Mouse (Mus musculus) kidney, postnatal 10 days (tissue): ENCODE data around the gene Tbc1d30.

Experiments
- DNase-seq: peaks from one replicate; pipeline ENCODE4 v3.0.0; 2021; ENCODE audit warnings: mixed read lengths

Gene Tbc1d30

DNA sequence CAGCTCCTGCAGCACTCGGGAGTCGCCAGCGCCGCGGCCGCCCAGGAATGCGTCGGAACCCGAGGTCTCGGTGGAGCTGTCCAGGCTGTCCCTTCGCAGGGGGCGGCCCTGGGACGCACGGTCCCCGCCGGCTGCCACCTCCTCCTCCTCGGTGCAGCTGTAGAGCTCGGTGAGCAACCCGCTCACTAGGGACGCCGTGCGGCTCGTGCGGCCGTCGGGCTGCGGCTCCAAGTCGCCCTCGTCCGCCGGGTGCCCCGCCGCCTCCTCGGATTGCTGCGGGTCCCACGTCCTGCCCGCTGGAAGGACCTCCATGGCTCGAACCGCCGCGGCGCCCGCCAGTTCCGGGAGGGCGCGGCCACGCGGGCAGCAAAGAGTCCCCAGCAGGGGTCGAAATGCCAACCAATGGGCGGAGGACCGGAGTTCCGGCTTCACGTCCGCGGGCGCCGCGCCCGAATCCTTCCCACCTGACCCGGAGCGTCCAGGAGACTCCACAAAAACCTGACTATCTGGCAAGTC, at the start of gene Tbc1d30:
Tbc1d30 (minus strand) TSS at position 213 of the 516 bp plus-strand sequence.
- peak; percentile 72 for DNase-seq

DNA sequence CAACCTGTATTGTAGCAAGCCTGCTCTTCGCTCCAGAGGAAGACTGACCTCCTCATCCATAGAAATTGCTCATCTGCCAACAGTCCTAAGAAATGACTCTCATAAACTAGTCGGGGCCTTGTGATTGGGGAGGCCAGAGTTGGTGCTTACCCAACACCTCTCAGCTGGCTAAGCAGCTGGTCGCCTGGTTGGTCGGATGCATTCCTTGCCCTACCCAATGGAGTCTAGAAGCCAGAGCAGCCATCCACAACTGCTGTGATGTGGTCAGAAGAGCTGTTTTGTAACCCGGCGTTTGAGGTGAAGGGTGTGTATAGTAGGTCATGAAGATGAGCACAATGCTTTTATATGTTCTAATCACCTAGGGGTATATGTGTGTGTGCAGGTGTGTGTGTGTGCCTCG, 47.5 kb upstream of the Tbc1d30 start:
- DNase-seq: no peak

DNA sequence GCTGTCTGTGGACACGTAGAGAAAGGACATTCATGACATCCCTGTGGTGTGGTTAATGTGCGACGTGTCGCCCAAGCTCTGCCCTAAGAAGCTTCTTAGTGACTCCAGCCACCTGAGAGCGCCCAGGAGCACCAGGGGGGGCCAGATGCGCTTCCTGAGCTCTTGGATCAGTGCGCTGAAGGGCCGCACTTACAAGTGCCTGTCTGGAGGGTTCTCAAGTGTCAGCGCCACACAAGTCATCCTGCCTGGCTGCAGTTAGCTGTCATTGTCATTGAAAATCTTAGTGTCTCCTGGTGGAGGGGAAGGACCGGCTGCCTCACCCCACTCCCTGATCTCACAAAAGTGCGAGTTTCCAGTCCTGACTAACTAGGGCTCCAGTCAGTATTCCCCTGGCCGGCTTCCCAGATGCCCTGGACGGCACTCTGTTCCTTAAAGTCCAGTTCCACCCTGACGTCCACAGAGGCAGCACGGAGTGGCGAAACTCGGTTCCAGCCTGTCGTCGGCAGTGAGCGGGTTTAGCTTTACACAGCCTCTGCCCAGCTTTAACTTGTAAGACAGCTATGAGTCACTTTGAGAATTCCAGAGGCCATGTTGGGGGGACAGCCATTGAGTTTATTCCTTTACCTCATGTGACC, 44.6 kb upstream of the Tbc1d30 start:
- DNase-seq: no peak

DNA sequence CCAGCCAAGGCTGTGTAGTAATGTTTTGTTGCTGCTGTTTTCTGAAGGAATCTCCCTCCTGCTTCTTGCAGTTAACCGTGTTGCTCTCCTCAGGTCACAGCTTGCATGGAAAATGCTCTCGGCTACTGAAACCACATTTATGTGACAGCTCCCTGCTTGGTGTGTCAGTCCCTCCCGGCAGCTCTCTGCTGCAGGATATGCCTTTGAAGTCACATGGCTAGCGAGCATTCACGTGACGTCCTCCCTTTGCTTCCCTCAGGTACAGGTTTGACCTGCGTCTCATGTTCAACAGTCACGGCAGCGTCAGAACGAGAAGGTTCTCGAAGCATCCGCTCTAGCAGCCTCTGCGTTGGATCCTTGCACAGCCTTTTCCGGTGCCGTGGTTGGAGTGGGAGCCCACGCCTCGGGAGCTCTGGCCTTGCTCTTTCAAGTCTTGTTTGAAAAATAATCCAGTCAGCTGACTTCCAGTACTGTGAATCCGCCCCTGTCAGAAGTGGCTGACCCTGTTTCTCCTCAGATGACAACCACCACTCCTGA, 43.8 kb upstream of the Tbc1d30 start:
- no peak for DNase-seq

DNA sequence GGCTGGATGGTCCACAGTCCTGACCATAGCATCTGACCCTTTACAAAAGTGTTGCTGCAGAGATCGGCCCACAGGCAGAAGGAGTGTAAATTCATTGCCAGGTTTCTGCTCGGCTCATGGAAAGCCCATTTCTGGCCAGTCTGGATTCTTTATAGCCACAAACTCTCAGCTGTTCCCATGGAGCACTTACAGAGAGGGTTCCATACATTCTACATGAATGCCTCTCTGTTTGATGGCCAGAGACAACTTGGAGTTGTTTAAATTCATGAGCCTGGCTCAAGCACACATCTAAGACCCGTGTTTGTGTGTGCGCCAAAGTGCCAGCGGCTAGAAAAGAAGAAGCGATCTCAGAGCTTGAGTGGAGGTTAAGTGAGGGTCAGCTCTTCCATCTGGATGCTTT, 43.2 kb upstream of the Tbc1d30 start:
- DNase-seq: no peak

DNA sequence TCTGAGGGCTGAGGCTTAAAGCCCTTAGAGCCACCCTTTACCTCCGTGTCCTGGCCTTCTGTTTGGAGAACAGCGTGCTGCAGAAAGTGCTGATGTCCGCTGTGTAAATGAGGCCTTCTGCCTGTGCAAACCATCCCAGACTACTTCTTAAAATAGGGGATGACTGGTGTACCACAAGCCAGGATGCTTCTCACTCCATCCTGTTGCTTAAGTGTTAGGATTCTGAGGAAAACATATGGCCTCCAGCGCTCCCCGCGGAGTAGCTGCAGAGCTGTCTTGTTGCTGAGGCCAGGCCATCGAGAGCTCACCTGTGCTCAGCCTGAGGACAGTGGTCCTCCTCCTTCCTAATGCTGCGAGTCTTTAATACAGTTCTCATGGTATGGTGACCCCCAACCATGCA, 40.8 kb upstream of the Tbc1d30 start:
- DNase-seq: no peak

DNA sequence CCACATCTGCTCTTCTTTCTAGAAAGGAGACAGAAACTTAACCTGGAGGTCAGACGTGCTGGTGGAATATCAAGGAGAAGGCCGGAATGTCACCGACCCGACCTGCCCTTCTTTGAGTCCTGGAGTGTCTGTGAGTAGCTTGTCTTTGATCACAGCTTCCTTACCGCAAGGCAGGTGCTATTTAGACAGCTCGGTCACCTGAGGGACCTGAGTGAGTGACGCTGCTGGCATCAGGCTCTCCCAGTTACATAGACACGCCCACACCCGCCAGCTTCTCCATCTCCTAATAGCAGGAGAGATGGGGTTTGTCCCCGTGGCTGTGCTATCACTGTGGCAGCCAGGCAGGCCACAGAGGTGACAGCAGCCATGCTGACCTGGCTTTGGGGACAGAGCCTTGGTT, 39.5 kb upstream of the Tbc1d30 start:
- DNase-seq: no peak

DNA sequence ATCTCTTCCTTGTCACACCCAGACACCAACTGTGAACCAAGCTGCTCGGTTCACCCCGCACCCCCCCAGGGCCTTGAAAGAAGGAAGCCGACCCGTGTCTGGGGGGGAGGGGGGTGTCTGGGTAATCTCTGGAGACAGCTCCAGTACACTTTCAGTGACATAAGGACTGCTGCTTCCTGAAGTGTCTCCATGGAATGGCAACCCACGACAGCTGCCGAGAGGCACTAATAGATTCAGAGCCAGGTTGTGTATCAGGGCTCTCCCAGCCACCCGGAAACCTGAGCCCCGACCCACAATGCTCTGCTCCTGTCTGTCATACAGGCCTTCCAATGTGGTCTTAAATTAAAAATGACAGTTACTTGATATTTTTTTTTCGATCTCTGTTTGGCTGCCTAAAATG, 35.3 kb upstream of the Tbc1d30 start:
- DNase-seq: no peak

DNA sequence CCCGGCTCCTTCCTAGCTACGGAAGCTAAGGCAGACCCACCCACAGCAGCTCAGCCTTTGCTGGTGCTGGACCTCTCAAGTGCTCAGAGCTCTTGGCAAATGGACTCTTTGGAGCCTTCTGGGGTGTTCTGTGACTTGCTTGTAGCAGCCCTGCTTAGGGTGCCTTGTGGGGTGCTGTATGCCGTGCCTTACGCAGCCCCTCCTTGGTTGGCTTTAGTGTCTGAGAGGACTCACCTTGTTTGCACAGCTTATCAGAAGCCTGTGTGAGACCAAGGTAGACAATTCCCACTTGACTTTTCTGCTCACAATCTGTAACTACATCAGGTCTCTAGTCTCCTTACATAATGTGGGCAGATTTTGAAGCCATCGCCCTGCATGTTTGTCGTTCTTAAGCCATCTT, 34.6 kb upstream of the Tbc1d30 start:
- no peak for DNase-seq

DNA sequence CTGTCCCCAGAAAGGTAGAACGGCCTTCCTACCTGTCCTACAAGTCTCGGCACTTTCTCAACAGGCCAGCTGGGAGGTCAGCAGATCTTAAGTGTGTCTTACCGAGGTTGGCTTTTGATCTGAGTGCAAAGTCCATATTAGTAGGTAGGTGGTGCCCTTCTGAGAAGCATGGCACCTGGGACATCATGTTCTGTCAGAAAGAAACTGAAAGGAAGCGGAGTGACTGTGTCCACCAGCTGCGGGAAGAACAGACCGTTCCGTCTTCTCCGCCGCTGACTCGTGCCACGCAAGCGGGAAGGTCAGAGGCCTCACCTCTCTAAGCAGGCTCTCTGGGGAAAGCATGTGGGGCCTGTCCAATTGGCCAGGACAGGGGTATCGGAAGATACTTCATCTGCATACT, 33.6 kb upstream of the Tbc1d30 start:
- DNase-seq: no peak

DNA sequence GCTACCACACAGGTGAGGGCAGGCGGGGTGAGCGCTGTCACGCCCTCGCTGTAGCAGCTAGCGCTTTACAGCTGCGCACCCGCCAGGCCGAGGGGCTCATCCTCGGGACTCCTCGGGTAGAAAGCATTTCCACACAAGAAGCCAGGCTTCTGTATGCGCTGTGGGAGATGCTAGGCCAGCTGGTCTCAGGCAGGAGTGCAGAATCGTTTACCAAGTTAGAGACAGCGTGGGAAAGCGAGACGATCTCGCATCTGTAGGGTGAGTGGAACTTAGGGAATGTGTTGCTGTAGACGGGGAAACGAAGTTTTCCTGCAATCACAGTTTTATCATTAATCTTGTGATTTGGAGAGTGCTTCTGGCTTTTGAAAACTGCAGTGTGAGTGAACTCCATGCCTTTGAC, 30.2 kb upstream of the Tbc1d30 start:
- no peak for DNase-seq

DNA sequence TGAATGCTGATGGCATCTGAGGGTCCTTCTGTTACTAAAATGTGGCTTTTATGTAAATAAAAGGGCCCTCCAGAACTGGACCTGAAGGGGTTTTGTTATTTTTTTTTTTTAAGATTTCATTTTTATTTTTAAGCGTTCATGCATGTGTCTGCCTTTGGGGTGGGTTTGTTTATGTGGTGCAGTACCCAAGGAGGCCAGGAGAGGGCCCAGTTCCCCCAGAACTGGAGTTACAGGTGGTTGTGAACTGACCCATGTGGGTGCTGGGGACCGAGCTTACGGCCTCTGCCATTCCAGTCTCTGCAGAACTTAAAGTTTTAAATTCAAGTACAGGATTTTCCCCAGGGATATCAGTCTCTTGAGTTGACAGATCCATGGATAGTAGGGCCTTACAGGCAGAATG, 28.3 kb upstream of the Tbc1d30 start:
- DNase-seq: no peak

DNA sequence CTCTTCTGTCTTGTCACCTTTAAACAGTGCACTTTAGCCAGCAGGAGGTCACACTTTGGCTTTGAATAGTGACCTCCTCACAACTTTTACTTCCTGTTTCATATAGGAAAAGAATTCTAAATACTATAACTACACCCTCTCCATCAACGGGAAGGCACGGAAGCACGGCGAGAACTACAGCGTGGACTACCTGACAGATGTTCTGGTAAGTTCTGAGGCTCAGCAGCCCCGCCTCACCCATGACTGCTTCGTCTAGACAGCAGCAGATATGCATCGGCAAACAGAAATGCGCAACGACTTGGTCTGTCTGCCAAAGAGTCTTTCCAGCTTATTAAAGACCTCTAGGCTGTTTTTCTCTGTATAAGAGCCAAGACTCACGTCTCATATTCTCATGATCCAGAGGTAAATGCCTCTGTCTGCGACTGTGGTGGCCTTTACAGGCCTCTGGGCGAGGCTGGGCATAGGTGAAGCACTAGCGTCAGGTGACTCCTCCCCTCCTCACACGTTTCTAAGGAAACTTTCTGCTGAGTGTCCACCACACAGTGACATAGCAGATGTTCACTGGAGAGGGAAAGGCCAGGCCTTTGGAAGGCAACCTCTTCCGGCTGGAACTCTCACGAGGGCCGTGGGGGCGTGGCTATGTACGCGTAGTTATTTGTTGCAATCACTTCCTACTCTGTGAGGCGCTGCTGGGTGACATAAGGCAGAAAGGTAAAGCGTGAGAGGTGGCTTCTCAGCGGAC, 25.6 kb upstream of the Tbc1d30 start:
- DNase-seq: peak; percentile 22

DNA sequence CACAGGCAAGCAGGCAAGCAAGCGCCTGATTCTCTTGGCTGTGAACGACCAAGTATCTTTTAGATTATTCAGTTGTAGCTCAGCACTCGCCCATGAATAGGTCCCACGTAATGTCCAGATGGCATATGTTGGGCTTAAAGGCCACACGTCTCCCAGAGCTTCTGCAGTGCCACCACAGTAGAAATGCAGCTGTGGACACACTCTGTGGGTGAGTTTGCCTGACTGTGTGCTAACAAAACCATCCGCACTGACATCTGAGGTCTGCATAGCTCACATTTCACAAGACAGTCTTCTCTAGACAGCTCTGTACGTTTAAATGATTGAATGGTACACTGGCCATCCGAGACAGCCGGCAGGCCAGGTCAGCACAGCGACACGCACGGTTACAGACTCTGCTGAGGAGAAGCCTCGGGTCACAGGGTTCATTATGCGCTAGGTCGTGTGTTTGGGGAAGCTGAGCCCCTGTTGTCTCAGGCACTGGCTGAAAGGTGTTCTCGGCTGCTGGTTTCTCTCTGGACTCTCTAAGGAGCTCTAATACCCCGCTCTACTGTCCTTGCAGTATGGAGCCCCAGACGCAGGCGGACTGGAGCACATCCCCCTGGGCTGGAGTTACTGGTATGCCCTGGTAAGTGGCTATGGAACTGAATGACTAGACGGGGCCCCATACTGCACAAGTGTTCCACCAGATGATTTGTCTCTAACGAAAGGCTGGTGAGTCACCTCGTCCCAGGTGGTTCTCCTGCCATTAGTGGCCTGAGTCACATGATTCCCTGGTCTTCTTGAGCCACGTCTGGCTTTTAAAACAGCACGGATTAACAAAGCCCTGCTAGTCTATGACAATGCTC, 24.8 kb upstream of the Tbc1d30 start:
- DNase-seq: no peak

DNA sequence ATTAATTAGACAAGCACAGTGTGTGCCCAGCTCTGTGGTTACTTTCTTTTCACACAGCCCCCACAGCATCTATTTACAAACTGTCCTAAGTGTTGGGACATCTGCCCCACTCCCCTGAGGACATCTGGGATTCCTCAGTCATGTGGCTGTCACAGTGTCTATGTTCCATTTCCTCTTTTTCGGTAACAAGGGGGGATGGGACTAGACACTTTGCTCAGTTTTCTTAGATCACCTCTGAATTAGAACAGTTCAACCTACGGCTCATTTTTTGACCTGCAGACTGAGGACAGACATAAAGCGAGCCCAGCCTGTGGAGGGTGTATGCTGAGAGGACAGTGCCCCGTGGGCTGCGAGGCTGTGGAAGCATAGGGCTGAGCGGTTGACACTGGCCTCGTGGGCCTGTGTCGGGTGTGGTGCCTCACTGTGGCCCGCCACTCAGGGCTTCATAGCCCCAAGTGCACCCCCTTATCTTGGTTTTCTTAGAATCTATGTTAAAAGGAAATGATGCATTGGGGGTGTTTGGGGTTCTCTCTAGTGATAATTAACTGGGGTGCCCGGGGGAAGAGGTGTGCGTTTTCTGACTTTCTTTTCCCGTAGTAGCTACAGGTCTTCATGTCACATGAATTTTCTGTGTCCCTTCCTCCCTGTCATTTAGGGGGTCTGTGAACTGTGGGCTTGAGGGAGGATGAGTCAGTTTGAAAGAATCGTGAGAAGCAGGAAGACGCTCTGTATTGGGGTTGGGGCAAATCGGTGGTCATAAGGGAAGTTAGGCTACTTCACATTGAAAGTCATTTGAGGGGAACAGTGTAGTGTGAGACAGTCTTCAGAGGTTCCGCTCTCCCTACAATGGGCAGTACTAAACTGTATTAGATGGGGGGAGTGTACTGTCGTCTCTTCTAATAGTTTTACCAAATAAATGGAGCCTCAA, 23.9 kb upstream of the Tbc1d30 start:
- DNase-seq: no peak

DNA sequence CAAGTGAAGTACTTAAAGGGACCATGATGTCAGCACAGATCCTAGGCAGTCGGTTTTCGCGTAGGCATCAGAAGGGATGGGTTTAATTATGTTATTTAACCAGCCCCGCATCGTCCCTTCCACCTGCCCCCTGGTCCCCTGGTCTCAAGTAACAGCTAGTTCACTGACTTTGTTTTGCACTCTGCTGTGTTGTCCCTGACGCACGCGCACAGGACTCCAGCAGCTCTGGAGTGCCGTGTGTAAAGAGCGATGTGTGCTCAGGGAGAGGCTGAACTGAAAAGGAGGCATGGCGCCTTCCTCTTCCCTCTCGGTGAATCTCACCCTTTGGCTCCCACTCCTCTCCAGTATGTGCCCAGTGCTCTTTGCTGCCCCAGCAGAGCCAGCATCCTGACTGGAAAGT, 22.9 kb upstream of the Tbc1d30 start:
- no peak for DNase-seq

DNA sequence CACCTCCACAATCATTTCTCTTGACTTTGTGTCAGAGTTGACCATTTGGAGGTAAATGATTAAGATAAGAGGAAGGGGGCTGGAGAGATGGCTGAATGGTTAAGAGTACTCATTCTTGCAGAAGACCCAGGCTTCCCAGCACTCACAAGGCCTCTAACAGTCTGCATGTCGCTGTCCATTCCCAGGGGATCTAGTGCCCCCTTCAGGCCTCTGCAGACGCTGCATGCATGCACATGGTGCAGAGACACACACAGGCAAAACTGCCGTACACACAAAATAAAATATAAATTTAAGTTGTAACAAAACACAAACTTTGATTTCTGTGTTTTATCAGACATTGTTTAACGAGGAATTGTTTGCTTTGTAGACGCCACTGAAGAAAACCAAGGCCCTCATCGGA, 19.7 kb upstream of the Tbc1d30 start:
- DNase-seq: no peak

DNA sequence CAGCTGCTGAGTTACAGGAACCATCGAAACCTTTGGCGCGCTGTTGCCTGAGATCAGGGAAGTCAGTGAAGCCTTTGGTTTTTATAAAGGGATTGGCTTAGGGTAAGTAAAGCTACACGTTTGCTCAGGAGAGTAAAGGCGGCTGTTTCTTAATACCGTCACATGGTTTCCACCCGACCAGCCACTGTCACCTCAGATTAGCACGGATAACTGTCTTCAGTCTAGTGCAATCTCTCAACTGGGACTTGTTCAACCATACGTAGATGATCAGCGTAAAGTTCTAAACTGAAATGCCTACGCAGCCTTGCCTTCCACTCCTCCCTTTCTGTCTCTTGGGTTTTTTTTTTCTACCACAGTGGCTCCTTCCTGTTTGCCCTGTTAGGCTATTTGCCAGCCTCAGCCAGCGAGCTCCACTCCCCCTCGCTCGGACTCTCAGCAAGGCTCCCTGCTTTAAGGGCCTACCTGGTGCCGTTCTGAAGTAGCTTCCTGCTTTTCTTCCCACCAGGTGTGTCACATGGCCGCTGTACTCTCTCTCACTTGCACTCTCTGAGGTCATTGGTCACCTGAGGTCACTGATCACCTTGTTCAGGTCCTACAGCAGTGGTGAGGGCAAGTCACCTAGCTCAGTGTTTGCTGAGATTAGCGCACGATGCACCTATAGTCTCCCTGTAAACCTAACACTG, 17.8 kb upstream of the Tbc1d30 start:
- no peak for DNase-seq

DNA sequence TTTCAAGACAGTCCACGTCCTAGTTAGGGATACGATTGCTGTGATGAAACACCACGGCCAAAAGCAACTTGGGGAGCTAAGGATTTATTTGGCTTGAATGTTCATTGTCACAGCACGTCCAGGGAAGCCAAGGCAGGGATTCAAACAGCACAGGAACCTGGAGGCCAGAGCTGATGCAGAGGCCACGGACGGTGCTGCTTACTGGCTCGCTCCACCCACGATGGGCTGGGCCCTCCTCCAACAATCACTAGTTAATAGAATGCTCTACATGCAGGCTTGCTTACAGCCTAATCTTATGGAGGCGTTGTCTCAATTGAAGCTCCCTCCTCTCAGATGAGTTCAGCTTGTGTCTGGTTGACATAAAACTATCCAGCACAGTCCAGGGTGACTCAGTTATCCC, 16.7 kb upstream of the Tbc1d30 start:
- no peak for DNase-seq

DNA sequence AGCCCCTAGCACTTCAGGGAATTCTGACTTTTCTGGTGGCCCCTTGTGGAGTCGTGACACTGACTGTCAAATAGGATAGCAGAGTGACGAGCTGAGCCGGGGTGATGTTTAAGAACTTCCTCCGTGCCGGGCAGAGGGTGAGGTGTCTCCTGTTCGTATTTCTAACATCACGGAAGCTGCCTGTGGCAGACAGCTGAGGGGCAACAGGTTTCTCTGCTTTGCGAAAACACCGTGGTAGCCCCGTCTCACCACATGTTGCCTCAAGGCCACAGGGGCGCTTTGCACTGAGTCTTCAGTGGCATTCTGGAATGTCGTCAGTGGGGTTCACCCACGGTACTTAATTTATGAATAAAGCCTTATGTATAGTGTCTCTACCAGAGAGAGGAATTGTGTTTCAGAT, 16.2 kb upstream of the Tbc1d30 start:
- no peak for DNase-seq

DNA sequence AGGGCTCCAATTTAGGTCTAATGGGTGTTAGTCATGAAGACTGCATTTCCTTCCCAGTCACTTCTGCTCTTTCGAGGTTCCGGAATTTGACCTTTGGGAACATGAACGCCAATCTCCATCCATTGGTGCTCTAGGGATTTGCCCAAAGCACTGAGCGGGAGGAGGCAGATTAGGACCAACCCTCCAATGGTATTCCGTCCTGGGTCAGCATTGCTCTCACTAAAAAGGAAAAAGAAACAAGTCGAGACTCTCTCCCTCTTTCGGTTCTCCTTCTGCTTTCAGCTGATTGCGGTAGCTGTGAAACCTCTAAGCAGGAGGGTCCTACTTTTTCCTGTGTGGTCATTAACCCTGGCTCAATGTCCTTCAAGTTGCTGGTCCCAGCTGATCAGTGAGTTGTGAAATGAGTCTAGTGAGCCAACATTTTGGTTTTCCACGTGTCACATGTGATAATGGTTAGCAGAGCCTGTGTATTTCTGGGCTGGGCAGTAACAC, 14.7 kb upstream of the Tbc1d30 start:
- DNase-seq: peak; percentile 33
